Mouse (Mus musculus): ENCODE measurements around the gene Luc7l3. TPM values are rescaled to one million over a fixed set of nuclear protein-coding genes. Genes with fewer than 3 reads are reported as not detected.
"Not testable (repeated sequence)": the region's sequence is repeated elsewhere in the genome, so short reads cannot be mapped to it uniquely, and the experiment has no call there.

Luc7l3 gene
- total RNA-seq, 4 experiments from 2014 or later: 53.7 to 100 (median 73.5) TPM

GRCm38 (mm10) chr11:94294996-94295845 lies 26.6 kb downstream of the Luc7l3 start:
- no peak for DNase-seq

GRCm38 (mm10) chr11:94290062-94290740 lies 31.6 kb downstream of the Luc7l3 start:
- DNase-seq: no peak

GRCm38 (mm10) chr11:94287105-94287504 lies 34.7 kb downstream of the Luc7l3 start:
- DNase-seq: no peak

- DNase-seq: no peak
Observed at GRCm38 (mm10) chr11:94285886-94286574, 35.8 kb downstream of the Luc7l3 start.

GRCm38 (mm10) chr11:94283536-94284099 lies 38.2 kb downstream of the Luc7l3 start:
- no peak for DNase-seq

- DNase-seq: no peak
Observed at GRCm38 (mm10) chr11:94282291-94282690, 39.5 kb downstream of the Luc7l3 start.

GRCm38 (mm10) chr11:94281199-94282181 lies 40.3 kb downstream of the Luc7l3 start, which contains the start of gene Gm21885:
Gene Gm21885, plus strand, starts transcription at chr11:94281873.
- no peak for DNase-seq

GRCm38 (mm10) chr11:94276869-94277337 lies 44.9 kb downstream of the Luc7l3 start:
- peak; percentile 85 for DNase-seq

GRCm38 (mm10) chr11:94275686-94276085 lies 46.1 kb downstream of the Luc7l3 start:
- no peak for DNase-seq

GRCm38 (mm10) chr11:94275226-94275625 lies 46.6 kb downstream of the Luc7l3 start:
- DNase-seq: no peak

- no peak for DNase-seq
Observed at GRCm38 (mm10) chr11:94274206-94274867, 47.5 kb downstream of the Luc7l3 start.

GRCm38 (mm10) chr11:94272960-94273927 lies 48.5 kb downstream of the Luc7l3 start:
- no peak for DNase-seq

- DNase-seq: no peak
Observed at GRCm38 (mm10) chr11:94271015-94271414, 50.8 kb downstream of the Luc7l3 start.

GRCm38 (mm10) chr11:94269906-94270305 lies 51.9 kb downstream of the Luc7l3 start:
- DNase-seq: no peak

GRCm38 (mm10) chr11:94268761-94269160 lies 53.0 kb downstream of the Luc7l3 start:
- no peak for DNase-seq

- DNase-seq: not testable (repeated sequence)
Observed at GRCm38 (mm10) chr11:94266155-94266554, 55.6 kb downstream of the Luc7l3 start.

- peak; percentile 40 for DNase-seq
Observed at GRCm38 (mm10) chr11:94265134-94265785, 56.5 kb downstream of the Luc7l3 start.

GRCm38 (mm10) chr11:94261585-94262370 lies 60.0 kb downstream of the Luc7l3 start:
- no peak for DNase-seq
